Mouse (Mus musculus) olfactory bulb, adult 2 months (tissue): ENCODE data around the gene Gm128.

Source experiments
- CTCF ChIP-seq: fragments of 200-500 bp; IDR thresholded peaks from 2 replicates; pipeline ENCODE4 v1.5.1; 2012; ENCODE audit warnings: low read depth, mild to moderate bottlenecking, low read length, moderate library complexity; ENCODE audit not compliant: insufficient read depth
- POLR2A ChIP-seq: fragments of 200-500 bp; IDR thresholded peaks from 2 replicates; pipeline ENCODE4 v1.6.1; 2012; ENCODE audit warnings: mild to moderate bottlenecking, low read depth, low read length, moderate library complexity; ENCODE audit not compliant: insufficient read depth

GRCm38 (mm10) chr3:95281216-95282126 lies 40.1 kb upstream of the Gm128 start, which contains the start of the genes Mindy1 and Prune1:
- 0 out of 2 replicates have a peak, but pooled peaks have one; percentile 4 for TF ChIP-seq CTCF
- no peak for TF ChIP-seq POLR2A
